Mouse (Mus musculus) myocyte (in vitro differentiated cells): ENCODE measurements at regions not wholly inside any gene's neighbourhood (a gene's known extent, or its start where the extent isn't known, plus 50 kb on each side); places are given as distances from the start of the nearest gene placed in this dataset.

Experiments used
- H3K27me3 ChIP-seq: one replicate; pipeline ENCODE4 v1.6.1; 2011; ENCODE audit not compliant: control insufficient read depth, insufficient read depth, insufficient read length
- H3K36me3 ChIP-seq: one replicate; pipeline ENCODE4 v1.6.1; 2011; ENCODE audit not compliant: control insufficient read depth, insufficient read depth
- H3K4me2 ChIP-seq: one replicate; pipeline ENCODE4 v1.6.1; 2011; ENCODE audit warnings: low read depth, control low read depth
- H3K4me3 ChIP-seq: one replicate; pipeline ENCODE4 v1.5.1; 2011; ENCODE audit warnings: mild to moderate bottlenecking, control low read depth, moderate library complexity
- H3K79me2 ChIP-seq: one replicate; pipeline ENCODE4 v1.6.1; 2011; ENCODE audit not compliant: control insufficient read depth, insufficient read depth
- H3ac ChIP-seq: one replicate; pipeline ENCODE4 v1.6.1; 2011; ENCODE audit not compliant: control insufficient read depth, insufficient read length
- CEBPB ChIP-seq: IDR thresholded peaks from 2 replicates; pipeline ENCODE4 v1.6.1; 2011; ENCODE audit warnings: mild to moderate bottlenecking, moderate library complexity; ENCODE audit not compliant: poor library complexity, insufficient read depth, severe bottlenecking
- E2F4 ChIP-seq: IDR thresholded peaks from one replicate; pipeline ENCODE4 v1.6.1; 2011; ENCODE audit warnings: mild to moderate bottlenecking, control low read depth, moderate library complexity; ENCODE audit not compliant: insufficient read depth
- MAX ChIP-seq: IDR thresholded peaks from one replicate; pipeline ENCODE4 v1.6.1; 2011; ENCODE audit warnings: low read depth, mild to moderate bottlenecking, control low read depth
- MYOD1 ChIP-seq, 3 experiments: IDR thresholded peaks; one replicate each; pipeline ENCODE4 v1.6.1; 2011; ENCODE audit warnings: control low read depth in 2 of 3, low read depth in 2 of 3, mild to moderate bottlenecking in 2 of 3, moderate library complexity in 1 of 3; ENCODE audit not compliant: insufficient read length in 2 of 3, control insufficient read depth in 1 of 3
- MYOG ChIP-seq, 3 experiments: IDR thresholded peaks; one replicate each; pipeline ENCODE4 v1.6.1; 2011; ENCODE audit warnings: control low read depth in 2 of 3, low read depth in 2 of 3, mild to moderate bottlenecking in 2 of 3; ENCODE audit not compliant: insufficient read length in 2 of 3, control insufficient read depth in 1 of 3, insufficient read depth in 1 of 3
- POLR2A ChIP-seq: IDR thresholded peaks from one replicate; pipeline ENCODE4 v1.6.1; 2011; ENCODE audit warnings: low read depth, mild to moderate bottlenecking, control low read depth, moderate library complexity; ENCODE audit not compliant: insufficient read length
- POLR2AphosphoS2 ChIP-seq: IDR thresholded peaks from one replicate; pipeline ENCODE4 v1.6.1; 2011; ENCODE audit warnings: low read depth, control low read depth; ENCODE audit not compliant: insufficient read length
- REST ChIP-seq: IDR thresholded peaks from one replicate; pipeline ENCODE4 v1.6.1; 2011; ENCODE audit warnings: mild to moderate bottlenecking, control low read depth, moderate library complexity; ENCODE audit not compliant: insufficient read depth, insufficient read length
- SRF ChIP-seq: IDR thresholded peaks from one replicate; pipeline ENCODE4 v1.6.1; 2011; ENCODE audit warnings: low read depth; ENCODE audit not compliant: control insufficient read depth, insufficient read length
- TCF12 ChIP-seq: IDR thresholded peaks from one replicate; pipeline ENCODE4 v1.6.1; 2011; ENCODE audit warnings: mild to moderate bottlenecking, control low read depth; ENCODE audit not compliant: poor library complexity, insufficient read depth, severe bottlenecking
- TCF3 ChIP-seq: IDR thresholded peaks from one replicate; pipeline ENCODE4 v1.6.1; 2011; ENCODE audit warnings: low read depth, control low read depth; ENCODE audit not compliant: insufficient read length
- USF1 ChIP-seq: IDR thresholded peaks from one replicate; pipeline ENCODE4 v1.6.1; 2011; ENCODE audit warnings: low read depth, mild to moderate bottlenecking, control low read depth, moderate library complexity

GRCm38 (mm10) chr16:95636615-95637014, 50.2 kb upstream of the Erg start:
- H3K36me3 ChIP-seq: no peaks in the 10 kb centered on the region
- H3K4me3 ChIP-seq: no peak overlapping the region
- H3K79me2 ChIP-seq: no peaks in the 10 kb centered on the region
- H3K4me2 ChIP-seq: no peak overlapping the region
- TF ChIP-seq TCF3: no peak
- no peak for TF ChIP-seq E2F4
- TF ChIP-seq CEBPB: no peak
- no peak for TF ChIP-seq POLR2A
- no peak for TF ChIP-seq MAX
- no peak for TF ChIP-seq REST
- no peak for TF ChIP-seq USF1
- no peak for TF ChIP-seq SRF
- no peak for TF ChIP-seq POLR2AphosphoS2
- TF ChIP-seq TCF12: no peak
- TF ChIP-seq MYOD1 (IDR thresholded peaks at IDR 0.05; ENCODE audit: control insufficient read depth in 1 of 3, insufficient read length in 2 of 3, low read depth in 2 of 3): no peak
- no peak for TF ChIP-seq MYOG (IDR thresholded peaks at IDR 0.05; ENCODE audit: control insufficient read depth in 1 of 3, insufficient read depth in 1 of 3, insufficient read length in 2 of 3, low read depth in 2 of 3)
- H3ac ChIP-seq: no peak overlapping the region
- H3K27me3 ChIP-seq: no peaks in the 10 kb centered on the region
